Mouse (Mus musculus) intestine, postnatal 0 days (tissue): ENCODE results near the gene Cntnap5a. TPM values are rescaled to one million over a fixed set of nuclear protein-coding genes. Genes with fewer than 3 reads are reported as not detected.

Source experiments
- ATAC-seq: fragments of 200-750 bp; cut with Nextera tagmentation; 2 replicates; pipeline ENCODE4 v1.8.0; 2017; ENCODE audit warnings: mild to moderate bottlenecking, moderate TSS enrichment, moderate library complexity
- H3K27ac ChIP-seq: fragments of 300-500 bp; sonication (generic); 2 replicates; pipeline ENCODE4 v1.5.1; 2014; ENCODE audit warnings: mild to moderate bottlenecking, low read depth, low read length, moderate library complexity
- H3K27me3 ChIP-seq: fragments of 300-500 bp; sonication (generic); replicated peaks from 2 replicates; pipeline ENCODE4 v1.6.1; 2014; ENCODE audit warnings: low read length, mixed read lengths; ENCODE audit not compliant: control insufficient read depth, insufficient read depth
- H3K36me3 ChIP-seq: fragments of 300-500 bp; sonication (generic); 2 replicates; pipeline ENCODE4 v1.6.1; 2014; ENCODE audit warnings: mild to moderate bottlenecking, moderate library complexity; ENCODE audit not compliant: control insufficient read depth, insufficient read depth
- H3K4me1 ChIP-seq: fragments of 300-500 bp; sonication (generic); replicated peaks from 2 replicates; pipeline ENCODE4 v1.6.1; 2014; ENCODE audit warnings: antibody characterized with exemption, low read length, mixed read lengths; ENCODE audit not compliant: control insufficient read depth, insufficient read depth
- H3K4me2 ChIP-seq: fragments of 300-500 bp; sonication (generic); replicated peaks from 2 replicates; pipeline ENCODE4 v1.6.1; 2014; ENCODE audit warnings: low read depth, mild to moderate bottlenecking, moderate library complexity
- H3K4me3 ChIP-seq: fragments of 300-500 bp; sonication (generic); 2 replicates; pipeline ENCODE4 v1.5.1; 2014; ENCODE audit warnings: low read depth, low read length
- H3K9ac ChIP-seq: fragments of 300-500 bp; sonication (generic); 2 replicates; pipeline ENCODE4 v1.6.1; 2014; ENCODE audit warnings: mild to moderate bottlenecking, low read depth, low read length
- H3K9me3 ChIP-seq: fragments of 300-500 bp; sonication (generic); 2 replicates; pipeline ENCODE4 v1.6.1; 2016; ENCODE audit warnings: mixed run types; ENCODE audit not compliant: control insufficient read depth
- CTCF ChIP-seq: sonication (generic); IDR thresholded peaks from 2 replicates; pipeline ENCODE4 v1.5.1; 2016; ENCODE audit warnings: low read depth, mild to moderate bottlenecking, control low read depth, antibody characterized with exemption, moderate library complexity
- WGBS: fragments of 180-500 bp; shearing (Covaris S2); extraction: QIAGEN DNeasy Blood & Tissue Kit; methylation state at CpG from one replicate; pipeline ENCODE4 v1.1.7; 2014; 5-methylcytosine and 5-hydroxymethylcytosine counted together
- polyA plus RNA-seq: library from polyadenylated mRNA; unstranded; fragments of >200 nt; fragmentation: Nextera tagmentation; extraction: Ambion mirVana; gene quantifications from 2 replicates; pipeline ENCODE4 v1.2.1, GENCODE M21; 2015

The Cntnap5a gene
- polyA plus RNA-seq, 1 experiment from 2014 or later, result 0.07 TPM

DNA sequence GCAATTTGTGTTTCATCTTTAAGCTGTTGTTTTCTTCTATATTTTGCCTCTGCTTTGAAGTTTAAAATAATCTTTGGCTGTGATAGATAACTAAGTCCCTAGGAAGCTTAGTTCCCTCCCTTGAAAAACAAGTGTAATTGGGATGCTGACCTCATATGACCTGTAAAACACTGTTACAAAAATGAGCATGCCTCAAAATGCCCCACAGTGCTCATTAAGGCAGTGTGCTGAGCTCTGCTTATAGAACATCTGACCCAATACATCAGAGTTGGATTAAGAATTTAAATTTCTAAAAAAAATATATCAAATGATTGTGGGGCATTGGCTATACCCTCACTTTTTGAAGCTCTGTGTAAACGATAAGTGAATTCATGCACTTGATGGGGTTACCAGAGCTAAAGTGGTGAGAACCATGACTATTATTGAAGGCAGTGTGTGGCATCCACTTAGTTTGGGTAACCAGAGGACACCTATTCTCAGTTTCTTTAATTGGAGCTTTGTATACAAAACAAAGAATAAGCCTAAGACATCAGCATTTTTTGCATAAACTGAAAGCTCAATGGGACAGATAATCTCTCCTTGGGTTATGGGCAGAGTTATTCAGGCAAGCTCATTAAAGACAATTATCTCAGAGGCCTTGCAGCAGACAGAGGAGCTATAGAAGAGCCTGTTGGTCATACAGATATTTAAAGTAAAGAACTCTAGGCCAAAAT lies 241.6 kb downstream of the Cntnap5a start:
- no peak for ATAC-seq
- Histone ChIP-seq H3K9ac (no peak overlapping the region), H3K36me3 (no peaks in the 10 kb centered on the region), H3K4me3 (no peak overlapping the region), H3K27ac (no peak overlapping the region), H3K4me1 (no peaks in the 10 kb centered on the region), H3K4me2 (no peak overlapping the region), H3K9me3 (no peaks in the 10 kb centered on the region), H3K27me3 (no peaks in the 10 kb centered on the region)
- WGBS, result 90% methylated on average over 1 of the region's 1 CpGs
- TF ChIP-seq CTCF, result no peak

DNA sequence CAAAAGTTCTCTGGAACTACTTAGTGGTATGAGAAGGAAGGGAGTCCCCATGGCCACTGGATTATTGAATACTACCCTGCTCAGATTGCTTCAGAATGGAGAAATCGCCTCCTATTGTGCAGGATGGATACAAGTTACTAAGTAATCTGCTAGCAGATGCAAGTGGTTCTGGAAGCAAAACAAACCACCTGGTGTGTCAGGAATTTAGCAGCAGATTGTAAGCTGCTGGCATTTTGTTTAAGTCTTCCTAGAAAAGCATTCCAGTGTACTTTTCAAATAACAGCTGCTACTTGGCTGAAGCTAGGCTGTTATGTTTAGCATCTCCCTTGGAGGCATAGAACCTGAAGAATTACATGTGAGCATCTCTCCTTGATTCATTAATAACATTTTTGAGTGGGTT lies 247.5 kb downstream of the Cntnap5a start:
- no peak for TF ChIP-seq CTCF
- Histone ChIP-seq H3K9me3 (no peaks in the 10 kb centered on the region), H3K27me3 (no peaks in the 10 kb centered on the region), H3K4me2 (no peak overlapping the region), H3K36me3 (no peaks in the 10 kb centered on the region), H3K27ac (no peak overlapping the region), H3K4me3 (no peak overlapping the region), H3K9ac (no peak overlapping the region), H3K4me1 (no peaks in the 10 kb centered on the region)
- no peak for ATAC-seq
- WGBS, result 35% methylated on average over 1 of the region's 1 CpGs

DNA sequence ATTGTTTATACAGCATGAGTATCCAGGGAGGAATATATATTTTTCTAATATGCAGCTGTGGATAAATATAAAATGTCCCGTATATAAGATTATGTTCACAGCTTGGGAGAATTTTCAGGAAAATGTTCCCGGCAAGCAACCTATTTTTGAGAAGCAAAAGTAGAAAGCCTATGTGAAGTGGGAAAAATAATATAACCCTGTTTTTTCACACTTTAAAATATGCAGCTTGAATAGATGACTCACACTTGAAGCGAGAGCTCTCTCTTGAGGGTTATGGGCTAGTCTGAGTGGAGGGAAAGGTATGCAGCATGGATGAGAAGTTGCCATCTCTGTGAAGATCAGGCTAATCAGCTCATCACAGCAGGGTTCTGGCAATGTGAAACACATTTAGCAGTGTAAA lies 261.3 kb downstream of the Cntnap5a start:
- no peak for TF ChIP-seq CTCF
- ATAC-seq, result no peak
- no peak overlapping the region for H3K4me3 ChIP-seq
- no peak overlapping the region for H3K9ac ChIP-seq
- no peaks in the 10 kb centered on the region for H3K9me3 ChIP-seq
- no peaks in the 10 kb centered on the region for H3K27me3 ChIP-seq
- no peaks in the 10 kb centered on the region for H3K36me3 ChIP-seq
- H3K4me1 ChIP-seq, result no peaks in the 10 kb centered on the region
- no peak overlapping the region for H3K4me2 ChIP-seq
- WGBS, result 84% methylated on average over 3 of the region's 3 CpGs
- H3K27ac ChIP-seq, result no peak overlapping the region

DNA sequence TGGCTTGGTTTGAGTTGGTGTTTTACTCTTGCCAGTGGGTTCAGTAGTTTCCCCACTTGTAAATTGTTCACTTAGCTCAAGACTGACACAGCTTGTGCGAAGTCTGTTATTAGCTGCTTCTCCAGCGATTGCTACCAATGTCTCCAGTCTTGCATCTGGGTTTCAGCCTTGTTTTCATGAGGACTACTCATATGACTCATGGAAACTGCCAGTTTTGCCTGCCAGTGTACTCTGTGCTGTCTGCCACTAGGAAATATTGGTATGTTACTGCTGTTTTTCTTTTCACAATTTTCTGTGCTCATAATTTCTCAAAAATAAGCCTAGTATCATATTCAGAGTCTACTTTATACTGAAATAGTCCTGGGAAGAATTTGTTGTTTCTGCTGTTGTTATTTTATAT lies 272.0 kb downstream of the Cntnap5a start:
- Histone ChIP-seq H3K27me3 (no peaks in the 10 kb centered on the region), H3K9ac (no peak overlapping the region), H3K4me3 (no peak overlapping the region), H3K4me1 (no peaks in the 10 kb centered on the region), H3K27ac (no peak overlapping the region), H3K36me3 (no peaks in the 10 kb centered on the region), H3K9me3 (no peaks in the 10 kb centered on the region), H3K4me2 (no peak overlapping the region)
- TF ChIP-seq CTCF, result no peak
- WGBS, result 94% methylated on average over 2 of the region's 2 CpGs
- ATAC-seq, result no peak

DNA sequence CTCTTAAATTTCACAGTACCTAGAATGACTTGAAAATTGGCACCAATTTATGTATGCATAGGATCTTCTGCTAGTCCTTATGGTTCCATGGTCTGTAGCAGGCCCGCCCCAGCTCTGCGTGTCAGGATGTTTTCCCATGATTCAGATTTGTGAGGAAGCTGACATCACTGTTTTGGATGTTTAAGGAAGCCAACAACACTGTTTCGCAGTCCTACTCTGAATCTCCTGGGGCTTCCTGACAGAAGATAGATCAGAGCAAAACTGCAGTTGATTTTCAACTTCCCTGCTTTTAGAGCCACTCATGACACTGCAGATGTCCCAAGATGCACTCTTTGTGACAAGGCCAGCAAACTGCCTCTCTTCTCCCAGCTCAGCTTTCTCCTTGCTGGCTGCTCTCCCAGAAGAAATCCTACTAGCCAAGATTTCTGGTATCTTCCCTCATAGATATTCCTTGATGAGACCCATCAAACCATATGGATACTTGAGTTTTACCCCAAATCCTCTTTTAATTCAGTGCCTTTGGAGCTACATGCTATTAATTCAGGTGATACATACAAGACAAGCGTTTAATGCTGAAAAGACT lies 280.5 kb downstream of the Cntnap5a start:
- 81% methylated on average over 4 of the region's 4 CpGs for WGBS

DNA sequence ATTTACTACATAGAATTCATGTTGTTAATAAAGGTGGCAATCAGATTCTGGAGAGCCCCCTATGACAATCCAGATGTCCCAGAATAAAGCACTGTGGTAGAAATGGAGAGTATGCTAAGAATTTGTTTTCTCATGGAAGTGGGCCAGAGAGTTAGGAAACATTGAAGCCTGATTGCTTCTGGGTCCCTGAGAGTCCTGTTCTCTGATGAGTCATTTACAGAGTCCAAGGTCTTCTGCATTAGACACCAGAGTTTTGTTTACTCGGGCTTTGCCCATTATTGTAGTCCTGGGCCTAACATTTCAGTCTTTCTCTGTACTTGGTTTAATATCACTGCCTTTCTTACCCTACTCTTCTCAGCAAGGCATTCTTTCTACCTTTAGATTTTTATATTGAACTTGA lies 305.6 kb downstream of the Cntnap5a start:
- H3K36me3 ChIP-seq, result no peaks in the 10 kb centered on the region
- H3K4me1 ChIP-seq, result no peaks in the 10 kb centered on the region
- H3K27ac ChIP-seq, result no peak overlapping the region
- H3K27me3 ChIP-seq, result no peaks in the 10 kb centered on the region
- no peak for ATAC-seq
- H3K9me3 ChIP-seq, result no peaks in the 10 kb centered on the region
- H3K4me2 ChIP-seq, result no peak overlapping the region
- TF ChIP-seq CTCF, result no peak
- 28% methylated on average over 1 of the region's 1 CpGs for WGBS
- no peak overlapping the region for H3K9ac ChIP-seq
- H3K4me3 ChIP-seq, result no peak overlapping the region

More for the DNA sequence above, 280.5 kb downstream of the Cntnap5a start:
- Histone ChIP-seq H3K9me3 (no peaks in the 10 kb centered on the region), H3K4me3 (no peak overlapping the region), H3K27ac (no peak overlapping the region), H3K27me3 (no peaks in the 10 kb centered on the region), H3K36me3 (no peaks in the 10 kb centered on the region), H3K9ac (no peak overlapping the region), H3K4me1 (no peaks in the 10 kb centered on the region), H3K4me2 (no peak overlapping the region)
- ATAC-seq, result no peak
- no peak for TF ChIP-seq CTCF
